Mouse (Mus musculus) midbrain, postnatal 0 days (tissue): ENCODE data around the gene Vmn1r31. TPM values are rescaled to one million over a fixed set of nuclear protein-coding genes. Genes with fewer than 3 reads are reported as not detected.

ENCODE experiments used
- ATAC-seq: fragments of 200-750 bp; cut with Nextera tagmentation; 2 replicates; pipeline ENCODE4 v1.8.0; 2017; ENCODE audit warnings: moderate number of reproducible peaks, mild to moderate bottlenecking, moderate TSS enrichment, moderate library complexity; ENCODE audit not compliant: low FRiP score
- DNase-seq: peaks from one replicate; pipeline ENCODE4 v3.0.0-alpha.2; 2015; ENCODE audit warnings: low spot score
- H3K27ac ChIP-seq: fragments of 300-500 bp; sonication (generic); 2 replicates; pipeline ENCODE4 v1.5.1; 2014; ENCODE audit warnings: low read depth, mild to moderate bottlenecking, low read length, mixed read lengths
- H3K27me3 ChIP-seq: fragments of 300-500 bp; sonication (generic); 2 replicates; pipeline ENCODE4 v1.6.1; 2014; ENCODE audit warnings: low read length, control low read depth, mixed read lengths; ENCODE audit not compliant: insufficient read depth
- H3K36me3 ChIP-seq: fragments of 300-500 bp; sonication (generic); 2 replicates; pipeline ENCODE4 v1.6.1; 2014; ENCODE audit warnings: low read length, control low read depth, mixed read lengths; ENCODE audit not compliant: insufficient read depth
- H3K4me1 ChIP-seq: fragments of 300-500 bp; sonication (generic); 2 replicates; pipeline ENCODE4 v1.6.1; 2014; ENCODE audit warnings: mild to moderate bottlenecking, control low read depth, antibody characterized with exemption, low read length, mixed read lengths; ENCODE audit not compliant: insufficient read depth
- H3K4me2 ChIP-seq: fragments of 300-500 bp; sonication (generic); 2 replicates; pipeline ENCODE4 v1.6.1; 2014; ENCODE audit warnings: low read depth, mild to moderate bottlenecking, low read length, mixed read lengths; ENCODE audit not compliant: poor library complexity, severe bottlenecking
- H3K4me3 ChIP-seq: fragments of 300-500 bp; sonication (generic); 2 replicates; pipeline ENCODE4 v1.5.1; 2014; ENCODE audit warnings: low read depth, mild to moderate bottlenecking, low read length, moderate library complexity
- H3K9ac ChIP-seq: fragments of 300-500 bp; sonication (generic); replicated peaks from 2 replicates; pipeline ENCODE4 v1.6.1; 2014; ENCODE audit warnings: mild to moderate bottlenecking, low read length, moderate library complexity, mixed read lengths; ENCODE audit not compliant: poor library complexity, severe bottlenecking
- H3K9me3 ChIP-seq: fragments of 300-500 bp; sonication (generic); 2 replicates; pipeline ENCODE4 v1.6.1; 2016; ENCODE audit warnings: low read length, control low read depth
- CTCF ChIP-seq: IDR thresholded peaks from 2 replicates; pipeline ENCODE4 v1.5.1; 2016; ENCODE audit warnings: antibody characterized with exemption, mild to moderate bottlenecking
- WGBS: fragments of 180-500 bp; shearing (Covaris S2); extraction: QIAGEN DNeasy Blood & Tissue Kit; methylation state at CpG from one replicate; pipeline ENCODE4 v1.1.7; 2014; 5-methylcytosine and 5-hydroxymethylcytosine counted together
- polyA plus RNA-seq: library from polyadenylated mRNA; unstranded; fragments of >200 nt; fragmentation: Nextera tagmentation; extraction: Ambion mirVana; gene quantifications from 2 replicates; pipeline ENCODE4 v1.2.1, GENCODE M21; 2015
- total RNA-seq: library from RNA; depleted of rRNA; stranded (reverse); fragments of >200 nt; gene quantifications from 2 replicates; pipeline ENCODE4 v1.2.3, GENCODE M21; 2014; rRNA removed

Gene Vmn1r31
- total RNA-seq: not detected in 2 replicates
- not detected in 2 replicates for polyA plus RNA-seq

DNA sequence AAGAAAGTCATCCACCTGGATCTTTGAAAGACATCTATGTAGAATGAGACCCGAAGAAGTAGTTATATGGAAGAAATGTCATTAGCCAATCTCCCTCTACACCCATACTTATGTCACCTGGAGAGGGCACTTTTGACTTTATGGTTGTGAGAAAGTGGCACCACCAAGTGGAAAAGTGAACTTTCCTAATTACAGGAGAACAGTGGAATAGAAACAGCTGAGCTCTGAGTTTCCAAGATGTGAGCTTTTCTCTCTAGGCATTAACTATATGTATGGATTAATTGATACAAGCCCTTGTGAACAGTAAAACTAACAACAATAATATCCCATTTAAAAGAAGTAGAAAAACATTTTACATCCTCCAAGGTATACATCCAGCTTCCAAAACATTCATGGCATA lies at the start of gene Vmn1r31:
Gene Vmn1r31, minus strand, starts transcription at position 101 of the 400 bp plus-strand sequence.
- Histone ChIP-seq H3K4me1 (no peaks in the 10 kb centered on the region), H3K27ac (no peak within 1 kb of the TSS), H3K9ac (no peak within 1 kb of the TSS), H3K27me3 (no peaks in the 10 kb centered on the region), H3K36me3 (no peaks in the 10 kb centered on the region), H3K4me2 (no peak within 1 kb of the TSS), H3K9me3 (no peaks in the 10 kb centered on the region), H3K4me3 (no peak within 1 kb of the TSS)
- no peak for DNase-seq
- TF ChIP-seq CTCF: no peak
- 85% methylated on average over 1 of the region's 1 CpGs for WGBS
- ATAC-seq: no peak

DNA sequence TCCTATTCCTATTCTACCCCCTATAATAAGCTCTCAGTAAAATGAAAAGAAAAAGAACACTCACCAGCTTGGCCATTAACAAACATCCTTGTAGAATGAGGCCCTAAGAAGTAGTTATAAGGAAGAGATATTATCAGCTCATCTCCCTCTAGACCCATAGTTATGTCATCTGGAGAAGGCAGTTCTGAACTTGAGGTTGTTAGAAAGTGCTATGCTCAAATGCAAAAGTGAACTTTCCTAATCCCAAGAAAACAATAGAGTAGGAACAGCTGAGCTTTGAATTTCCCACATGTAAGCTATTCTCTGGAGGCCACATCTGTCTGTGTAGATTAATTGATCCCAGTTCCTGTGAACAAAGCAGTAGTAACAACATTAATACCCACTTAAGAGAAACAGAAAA lies 31.8 kb downstream of the Vmn1r31 start, which contains the start of gene Vmn1r30:
Gene Vmn1r30, minus strand, starts transcription at position 101 of the 400 bp plus-strand sequence.
- Histone ChIP-seq H3K9ac (no peak within 1 kb of the TSS), H3K9me3 (no peaks in the 10 kb centered on the region), H3K4me1 (no peaks in the 10 kb centered on the region), H3K36me3 (no peaks in the 10 kb centered on the region), H3K4me2 (no peak within 1 kb of the TSS), H3K27me3 (no peaks in the 10 kb centered on the region), H3K27ac (no peak within 1 kb of the TSS), H3K4me3 (no peak within 1 kb of the TSS)
- no peak for TF ChIP-seq CTCF
- ATAC-seq (no peak), DNase-seq (no peak)

Other genes starting within 250 kb of the Vmn1r31 start
- not detected in 2 replicates for gene Vmn1r28, start 213.3 kb downstream of the Vmn1r31 start, total RNA-seq
- gene Vmn1r28, start 213.3 kb downstream of the Vmn1r31 start, polyA plus RNA-seq: not detected in 2 replicates
- gene Vmn1r29, start 173.8 kb downstream of the Vmn1r31 start, total RNA-seq: not detected in 2 replicates
- not detected in 2 replicates for gene Vmn1r29, start 173.8 kb downstream of the Vmn1r31 start, polyA plus RNA-seq
- gene Vmn1r30, start 31.9 kb downstream of the Vmn1r31 start, total RNA-seq: not detected in 2 replicates
- not detected in 2 replicates for gene Vmn1r30, start 31.9 kb downstream of the Vmn1r31 start, polyA plus RNA-seq
- gene Abcg2, start 109.2 kb upstream of the Vmn1r31 start, total RNA-seq: 25.2 and 27.4 TPM in 2 replicates
- gene Abcg2, start 109.2 kb upstream of the Vmn1r31 start, polyA plus RNA-seq: 28.6 and 29.0 TPM in 2 replicates